Mouse (Mus musculus): Measurements from ENCODE around the gene Zfp740. TPM values are rescaled to one million over a fixed set of nuclear protein-coding genes. Genes with fewer than 3 reads are reported as not detected.

The Zfp740 gene
- polyA plus RNA-seq, 1 experiment from 2014 or later: 18.5 TPM

DNA sequence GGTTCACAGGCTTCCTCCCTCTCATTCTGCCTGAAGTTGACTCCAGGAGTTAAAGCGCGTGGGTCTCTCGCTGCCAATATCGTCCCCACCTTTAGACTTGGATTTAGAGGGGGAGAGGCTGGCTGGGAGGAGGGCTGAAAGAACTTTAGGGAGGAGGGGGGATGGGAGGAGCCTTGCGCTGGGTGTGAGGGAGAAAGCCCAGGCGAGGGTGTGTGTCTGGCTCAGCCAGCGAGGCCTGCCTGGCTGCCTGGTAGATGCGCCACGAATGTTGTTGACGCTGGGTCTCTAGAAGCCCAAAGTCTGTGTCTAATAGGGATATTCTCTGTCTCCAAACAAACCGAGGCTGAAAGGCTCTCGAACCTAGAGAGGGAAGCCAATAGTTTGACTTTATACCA lies 55.0 kb downstream of the Zfp740 start:
- Histone ChIP-seq H3K79me2 (ENCODE audit: inconsistent target) (no peaks in the 10 kb centered on the region), H3K36me3 (ENCODE audit: inconsistent target) (no peaks in the 10 kb centered on the region), H3K4me3 (ENCODE audit: inconsistent target) (no peak overlapping the region), H3K27ac (no peak overlapping the region)
- WGBS (ENCODE audit: missing documents): 72% methylated on average over 12 of the region's 12 CpGs

DNA sequence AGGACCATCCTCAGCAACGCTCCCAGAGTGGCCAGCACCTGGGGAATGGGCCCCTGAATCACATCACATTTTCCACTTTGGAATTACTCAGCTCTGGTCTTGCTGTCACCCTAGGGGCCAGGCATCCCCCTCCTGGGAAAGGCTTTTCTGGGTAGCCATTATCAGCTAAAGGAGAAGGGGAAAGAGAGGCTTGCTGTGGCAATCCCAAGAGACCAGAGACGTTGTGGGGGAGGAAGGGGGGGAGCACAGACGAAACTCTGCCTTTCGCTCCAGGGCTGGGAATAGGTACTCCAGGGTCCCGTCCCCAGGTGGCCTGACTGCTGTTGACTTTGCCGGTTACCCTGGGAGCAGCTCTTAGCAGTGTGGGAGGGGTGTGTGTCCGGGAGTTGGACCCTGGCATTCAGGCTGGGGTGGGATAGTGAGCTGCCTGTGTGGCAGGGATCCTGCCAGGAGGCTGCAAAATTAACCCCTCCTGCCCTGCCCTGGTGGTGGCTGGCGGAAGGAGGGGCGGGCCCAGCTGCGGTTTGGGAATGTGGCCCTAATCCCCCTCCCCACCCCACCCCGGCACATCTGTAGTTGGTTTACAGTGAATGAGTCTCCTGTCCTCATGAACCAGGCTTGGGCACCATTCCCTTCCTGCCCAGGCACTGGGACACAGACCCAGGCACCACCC lies 55.7 kb downstream of the Zfp740 start:
- Histone ChIP-seq H3K27ac (no peak overlapping the region), H3K4me3 (ENCODE audit: inconsistent target) (no peak overlapping the region), H3K36me3 (ENCODE audit: inconsistent target) (no peaks in the 10 kb centered on the region), H3K79me2 (ENCODE audit: inconsistent target) (no peaks in the 10 kb centered on the region)
- WGBS (ENCODE audit: missing documents): 88% methylated on average over 11 of the region's 11 CpGs

DNA sequence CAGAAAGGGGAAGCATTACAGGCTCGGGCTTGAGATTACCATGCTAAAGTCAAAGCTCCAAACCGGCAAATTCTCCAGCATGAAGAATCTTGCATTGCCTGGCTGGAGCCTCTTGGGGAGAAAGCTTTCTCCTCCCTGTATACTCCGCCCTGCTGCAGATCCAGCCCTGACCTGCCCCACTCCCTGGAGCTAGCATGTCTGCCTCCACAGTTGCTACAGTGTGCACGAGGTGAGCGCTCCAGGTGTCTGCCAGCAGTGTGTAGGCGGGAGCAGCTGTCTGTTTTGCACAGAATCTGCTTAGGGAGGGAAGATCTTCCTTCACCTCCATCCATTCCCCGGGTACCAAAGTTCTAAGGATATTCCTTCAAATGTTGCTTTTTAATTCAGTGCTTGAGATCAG lies 59.5 kb downstream of the Zfp740 start:
- Histone ChIP-seq H3K36me3 (ENCODE audit: inconsistent target) (no peaks in the 10 kb centered on the region), H3K27ac (no peak overlapping the region), H3K4me3 (ENCODE audit: inconsistent target) (no peak overlapping the region), H3K79me2 (ENCODE audit: inconsistent target) (no peaks in the 10 kb centered on the region)
- WGBS (ENCODE audit: missing documents): 57% methylated on average over 7 of the region's 7 CpGs

DNA sequence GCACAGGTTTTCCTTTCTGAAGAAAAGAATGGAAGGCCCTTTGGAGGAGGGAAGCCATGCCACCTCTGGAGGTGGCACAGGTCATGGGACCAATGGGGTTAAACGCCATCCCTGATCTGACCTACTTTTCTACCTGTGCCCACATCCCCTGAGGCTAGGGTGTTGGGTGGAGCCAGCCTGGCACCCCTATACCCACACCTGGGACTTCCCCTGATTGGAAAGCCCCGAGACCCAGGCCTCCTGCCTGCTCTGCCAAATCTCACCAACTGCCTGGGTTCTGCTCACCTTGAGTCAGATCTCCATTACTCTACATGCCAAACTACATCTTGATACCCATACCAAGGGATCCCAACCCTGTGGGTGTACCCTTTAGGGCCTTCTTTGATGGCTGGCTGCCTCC lies 60.0 kb downstream of the Zfp740 start:
- H3K79me2 ChIP-seq (ENCODE audit: inconsistent target): no peaks in the 10 kb centered on the region
- WGBS (ENCODE audit: missing documents): 79% methylated on average over 2 of the region's 2 CpGs
- H3K27ac ChIP-seq: no peak overlapping the region
- H3K36me3 ChIP-seq (ENCODE audit: inconsistent target): no peaks in the 10 kb centered on the region
- H3K4me3 ChIP-seq (ENCODE audit: inconsistent target): no peak overlapping the region

Other genes starting within 250 kb of the Zfp740 start
- not detected in 3 replicates for gene Krt78, start 249.0 kb upstream of the Zfp740 start, polyA plus RNA-seq (2018)
- gene Krt8, start 198.8 kb upstream of the Zfp740 start, polyA plus RNA-seq (2018): not detected in 3 replicates
- gene Krt18, start 175.1 kb upstream of the Zfp740 start, polyA plus RNA-seq (2018): not detected in 3 replicates
- 153 to 214 TPM (median 191 TPM) in 3 replicates for gene Eif4b, start 129.5 kb upstream of the Zfp740 start, polyA plus RNA-seq (2018)
- 0.37 to 0.66 TPM in 2 of 3 replicates, not detected in the other for gene Tns2, start 102.8 kb upstream of the Zfp740 start, polyA plus RNA-seq (2018)
- gene Spryd3, start 67.0 kb upstream of the Zfp740 start, polyA plus RNA-seq (2018): 22.0 to 28.2 TPM (median 22.5 TPM) in 3 replicates
- gene Igfbp6, start 58.9 kb upstream of the Zfp740 start, polyA plus RNA-seq (2018): not detected in 3 replicates
- gene Soat2, start 52.7 kb upstream of the Zfp740 start, polyA plus RNA-seq (2018): 0.06 to 0.15 TPM in 2 of 3 replicates, not detected in the other
- gene Csad, start 1.5 kb downstream of the Zfp740 start, polyA plus RNA-seq (2018): 10.6 to 26.7 TPM (median 14.8 TPM) in 3 replicates
- gene Itgb7, start 28.7 kb downstream of the Zfp740 start, polyA plus RNA-seq (2018): 3.5 to 14.3 TPM (median 5.0 TPM) in 3 replicates
- 4.7 to 19.6 TPM (median 7.5 TPM) in 3 replicates for gene Rarg, start 54.3 kb downstream of the Zfp740 start, polyA plus RNA-seq (2018)
- not detected in 3 replicates for gene Gm9918, start 67.3 kb downstream of the Zfp740 start, polyA plus RNA-seq (2018)
- gene Mfsd5, start 76.2 kb downstream of the Zfp740 start, polyA plus RNA-seq (2018): 49.9 to 84.0 TPM (median 66.7 TPM) in 3 replicates
- gene Espl1, start 93.0 kb downstream of the Zfp740 start, polyA plus RNA-seq (2018): 1.0 to 5.7 TPM (median 3.5 TPM) in 3 replicates
- gene Pfdn5, start 122.9 kb downstream of the Zfp740 start, polyA plus RNA-seq (2018): 258 to 355 TPM (median 355 TPM) in 3 replicates
- 15.1 to 28.2 TPM (median 21.0 TPM) in 3 replicates for gene Myg1, start 128.5 kb downstream of the Zfp740 start, polyA plus RNA-seq (2018)
- 10.7 to 28.2 TPM (median 18.0 TPM) in 3 replicates for gene Aaas, start 147.5 kb downstream of the Zfp740 start, polyA plus RNA-seq (2018)
- not detected in 3 replicates for gene Sp7, start 163.9 kb downstream of the Zfp740 start, polyA plus RNA-seq (2018)
- 19.8 to 22.7 TPM (median 22.6 TPM) in 3 replicates for gene Sp1, start 202.9 kb downstream of the Zfp740 start, polyA plus RNA-seq (2018)
- 0.07 TPM in 1 of 3 replicates, not detected in the others for gene Amhr2, start 242.1 kb downstream of the Zfp740 start, polyA plus RNA-seq (2018)

Measured in macrophage (primary cell).